Mouse (Mus musculus) forebrain, embryonic 12.5 days (tissue): Measurements from ENCODE around the gene Katna1. TPM values are rescaled to one million over a fixed set of nuclear protein-coding genes. Genes with fewer than 3 reads are reported as not detected.

Experiments used
- ATAC-seq: fragments of 200-750 bp; cut with Nextera tagmentation; 2 replicates; pipeline ENCODE4 v1.8.0; 2017; ENCODE audit warnings: moderate TSS enrichment; ENCODE audit not compliant: low FRiP score
- H3K27ac ChIP-seq: fragments of 300-500 bp; sonication (generic); 2 replicates; pipeline ENCODE4 v1.5.1; 2016; ENCODE audit warnings: mild to moderate bottlenecking
- H3K27me3 ChIP-seq: fragments of 300-500 bp; sonication (generic); 2 replicates; pipeline ENCODE4 v1.6.1; 2016; ENCODE audit warnings: mild to moderate bottlenecking
- H3K36me3 ChIP-seq: fragments of 300-500 bp; sonication (generic); replicated peaks from 2 replicates; pipeline ENCODE4 v1.6.1; 2016; ENCODE audit warnings: mild to moderate bottlenecking
- H3K4me1 ChIP-seq: fragments of 300-500 bp; sonication (generic); 2 replicates; pipeline ENCODE4 v1.6.1; 2016
- H3K4me2 ChIP-seq: fragments of 300-500 bp; sonication (generic); 2 replicates; pipeline ENCODE4 v1.6.1; 2016; ENCODE audit warnings: mild to moderate bottlenecking, moderate library complexity
- H3K4me3 ChIP-seq: fragments of 300-500 bp; sonication (generic); replicated peaks from 2 replicates; pipeline ENCODE4 v1.5.1; 2016; ENCODE audit warnings: mild to moderate bottlenecking
- H3K9ac ChIP-seq: fragments of 300-500 bp; sonication (generic); 2 replicates; pipeline ENCODE4 v1.6.1; 2016; ENCODE audit warnings: mild to moderate bottlenecking
- H3K9me3 ChIP-seq: fragments of 300-500 bp; sonication (generic); 2 replicates; pipeline ENCODE4 v1.6.1; 2016
- WGBS: fragments of 180-500 bp; shearing (Covaris S2); methylation state at CpG from one replicate; pipeline ENCODE4 v1.1.7; 2016; 5-methylcytosine and 5-hydroxymethylcytosine counted together
- polyA plus RNA-seq: library from polyadenylated mRNA; unstranded; fragments of >200 nt; fragmentation: Nextera tagmentation; extraction: Ambion mirVana; gene quantifications from 2 replicates; pipeline ENCODE4 v1.2.1, GENCODE M21; 2016

Gene Katna1
- 59.1 and 59.8 TPM in 2 replicates for polyA plus RNA-seq

- Histone ChIP-seq H3K4me1 (peaks cover 18% of the 10 kb centered on the region), H3K9me3 (no peaks in the 10 kb centered on the region), H3K27ac (peak within 1 kb of the TSS; percentile 65), H3K36me3 (no peaks in the 10 kb centered on the region), H3K4me3 (peak within 1 kb of the TSS; percentile 65), H3K4me2 (peak within 1 kb of the TSS; percentile 82), H3K27me3 (no peaks in the 10 kb centered on the region), H3K9ac (peak within 1 kb of the TSS; percentile 70)
- ATAC-seq, result peak; percentile 99
- under 1% methylated on average over 49 of the region's 49 CpGs for WGBS
These were observed at the start of gene Katna1 for GRCm38 (mm10) chr10:7725751-7726500. Gene Katna1, plus strand, starts transcription at chr10:7726000.

- Histone ChIP-seq H3K9ac (peak within 1 kb of the TSS; percentile 100), H3K4me2 (peak within 1 kb of the TSS; percentile 77)
- under 1% methylated on average over 63 of the region's 65 CpGs for WGBS
These were observed 45.0 kb upstream of the Katna1 start, which contains the start of the genes Pcmt1 and Lats1 for GRCm38 (mm10) chr10:7680731-7681301. Gene Pcmt1, minus strand, starts transcription at chr10:7681136. Gene Lats1, plus strand, starts transcription at chr10:7681214.

GRCm38 (mm10) chr10:7681343-7682025 lies 44.3 kb upstream of the Katna1 start:
- Histone ChIP-seq H3K9me3 (no peaks in the 10 kb centered on the region), H3K27me3 (no peaks in the 10 kb centered on the region), H3K4me2 (peak overlapping the region; percentile 77), H3K4me1 (peaks cover 34% of the 10 kb centered on the region), H3K4me3 (peak overlapping the region; percentile 100), H3K27ac (peak overlapping the region; percentile 95), H3K36me3 (peaks cover 27% of the 10 kb centered on the region), H3K9ac (peak overlapping the region; percentile 100)
- under 1% methylated on average over 51 of the region's 64 CpGs for WGBS
- peak; percentile 84 for ATAC-seq

More at GRCm38 (mm10) chr10:7680731-7681301, 45.0 kb upstream of the Katna1 start, which contains the start of the genes Pcmt1 and Lats1:
- Histone ChIP-seq H3K9me3 (no peaks in the 10 kb centered on the region), H3K27me3 (no peaks in the 10 kb centered on the region), H3K36me3 (peaks cover 33% of the 10 kb centered on the region), H3K4me3 (peak within 1 kb of the TSS; percentile 100), H3K4me1 (peaks cover 34% of the 10 kb centered on the region), H3K27ac (peak within 1 kb of the TSS; percentile 95)
- peak; percentile 91 for ATAC-seq

GRCm38 (mm10) chr10:7682249-7682648 lies 43.6 kb upstream of the Katna1 start:
- 74% methylated on average over 3 of the region's 3 CpGs for WGBS
- no peak for ATAC-seq

GRCm38 (mm10) chr10:7686902-7687301 lies 38.9 kb upstream of the Katna1 start:
- WGBS, result 96% methylated on average over 6 of the region's 6 CpGs
- peaks cover 8% of the 10 kb centered on the region for H3K36me3 ChIP-seq

More at GRCm38 (mm10) chr10:7682249-7682648, 43.6 kb upstream of the Katna1 start:
- H3K4me3 ChIP-seq, result peak overlapping the region; percentile 100
- peak overlapping the region; percentile 100; the same call in 1 of the 2 replicates for H3K9ac ChIP-seq
- peaks cover 19% of the 10 kb centered on the region for H3K36me3 ChIP-seq
- H3K27ac ChIP-seq, result no peak overlapping the region
- H3K4me1 ChIP-seq, result peaks cover 34% of the 10 kb centered on the region
- no peaks in the 10 kb centered on the region for H3K27me3 ChIP-seq
- no peaks in the 10 kb centered on the region for H3K9me3 ChIP-seq
- H3K4me2 ChIP-seq, result peak overlapping the region; percentile 77

GRCm38 (mm10) chr10:7695286-7695685 lies 30.5 kb upstream of the Katna1 start:
- H3K27ac ChIP-seq, result no peak overlapping the region
- H3K4me2 ChIP-seq, result no peak overlapping the region
- ATAC-seq, result no peak
- H3K9ac ChIP-seq, result no peak overlapping the region
- H3K4me1 ChIP-seq, result no peaks in the 10 kb centered on the region
- no peak overlapping the region for H3K4me3 ChIP-seq
- peaks cover 78% of the 10 kb centered on the region for H3K36me3 ChIP-seq
- no peaks in the 10 kb centered on the region for H3K27me3 ChIP-seq
- no peaks in the 10 kb centered on the region for H3K9me3 ChIP-seq

More at GRCm38 (mm10) chr10:7686902-7687301, 38.9 kb upstream of the Katna1 start:
- H3K4me1 ChIP-seq, result peaks cover 19% of the 10 kb centered on the region
- no peak overlapping the region for H3K9ac ChIP-seq
- H3K4me2 ChIP-seq, result no peak overlapping the region
- no peaks in the 10 kb centered on the region for H3K27me3 ChIP-seq
- no peak overlapping the region for H3K4me3 ChIP-seq
- H3K27ac ChIP-seq, result no peak overlapping the region
- no peak for ATAC-seq
- no peaks in the 10 kb centered on the region for H3K9me3 ChIP-seq

- Histone ChIP-seq H3K4me1 (no peaks in the 10 kb centered on the region), H3K4me3 (no peak overlapping the region), H3K27ac (no peak overlapping the region), H3K9ac (no peak overlapping the region), H3K27me3 (no peaks in the 10 kb centered on the region), H3K4me2 (no peak overlapping the region), H3K36me3 (peaks cover 89% of the 10 kb centered on the region), H3K9me3 (no peaks in the 10 kb centered on the region)
- no peak for ATAC-seq
- WGBS, result 89% methylated on average over 3 of the region's 3 CpGs
These were observed 25.7 kb upstream of the Katna1 start for GRCm38 (mm10) chr10:7700120-7700519.

GRCm38 (mm10) chr10:7702586-7702985 lies 23.2 kb upstream of the Katna1 start:
- no peak overlapping the region for H3K4me3 ChIP-seq
- H3K9ac ChIP-seq, result no peak overlapping the region
- H3K27me3 ChIP-seq, result no peaks in the 10 kb centered on the region
- H3K36me3 ChIP-seq, result peaks cover 91% of the 10 kb centered on the region
- 97% methylated on average over 6 of the region's 6 CpGs for WGBS
- no peak overlapping the region for H3K4me2 ChIP-seq
- no peak overlapping the region for H3K27ac ChIP-seq
- H3K4me1 ChIP-seq, result no peaks in the 10 kb centered on the region
- no peak for ATAC-seq
- no peaks in the 10 kb centered on the region for H3K9me3 ChIP-seq

GRCm38 (mm10) chr10:7710121-7710520 lies 15.7 kb upstream of the Katna1 start:
- WGBS, result 88% methylated on average over 5 of the region's 5 CpGs
- no peaks in the 10 kb centered on the region for H3K27me3 ChIP-seq
- no peak for ATAC-seq
- H3K4me3 ChIP-seq, result no peak overlapping the region
- no peak overlapping the region for H3K27ac ChIP-seq
- no peaks in the 10 kb centered on the region for H3K4me1 ChIP-seq
- no peaks in the 10 kb centered on the region for H3K9me3 ChIP-seq
- H3K4me2 ChIP-seq, result no peak overlapping the region
- peaks cover 64% of the 10 kb centered on the region for H3K36me3 ChIP-seq
- H3K9ac ChIP-seq, result no peak overlapping the region

- Histone ChIP-seq H3K9me3 (no peaks in the 10 kb centered on the region), H3K4me2 (no peak overlapping the region), H3K9ac (no peak overlapping the region), H3K36me3 (peaks cover 50% of the 10 kb centered on the region), H3K27me3 (no peaks in the 10 kb centered on the region), H3K4me1 (no peaks in the 10 kb centered on the region), H3K27ac (no peak overlapping the region), H3K4me3 (no peak overlapping the region)
- WGBS, result 94% methylated on average over 13 of the region's 13 CpGs
- ATAC-seq, result no peak
These were observed 13.3 kb upstream of the Katna1 start for GRCm38 (mm10) chr10:7712506-7712905.

GRCm38 (mm10) chr10:7715056-7715455 lies 10.7 kb upstream of the Katna1 start:
- H3K27me3 ChIP-seq, result no peaks in the 10 kb centered on the region
- no peak for ATAC-seq
- H3K4me1 ChIP-seq, result no peaks in the 10 kb centered on the region
- no peak overlapping the region for H3K27ac ChIP-seq
- H3K36me3 ChIP-seq, result peaks cover 38% of the 10 kb centered on the region
- no peaks in the 10 kb centered on the region for H3K9me3 ChIP-seq
- no peak overlapping the region for H3K4me3 ChIP-seq
- 88% methylated on average over 7 of the region's 7 CpGs for WGBS
- H3K9ac ChIP-seq, result no peak overlapping the region
- H3K4me2 ChIP-seq, result no peak overlapping the region

- Histone ChIP-seq H3K9me3 (no peaks in the 10 kb centered on the region), H3K27ac (peak overlapping the region; percentile 65; the same call in 1 of the 2 replicates), H3K4me3 (peak overlapping the region; percentile 65), H3K36me3 (no peaks in the 10 kb centered on the region), H3K4me2 (peak overlapping the region; percentile 82), H3K9ac (peak overlapping the region; percentile 70), H3K27me3 (no peaks in the 10 kb centered on the region), H3K4me1 (peaks cover 21% of the 10 kb centered on the region)
- WGBS, result under 1% methylated on average over 8 of the region's 8 CpGs
- no peak for ATAC-seq
These were observed 657 bp downstream of the Katna1 start for GRCm38 (mm10) chr10:7726501-7726812.
